Mouse (Mus musculus) midbrain, embryonic 16.5 days (tissue): ENCODE data around the gene 4933402J07Rik. TPM values are rescaled to one million over a fixed set of nuclear protein-coding genes. Genes with fewer than 3 reads are reported as not detected.

Source experiments
- polyA plus RNA-seq: library from polyadenylated mRNA; unstranded; fragments of >200 nt; fragmentation: Nextera tagmentation; extraction: Ambion mirVana; gene quantifications from 2 replicates; pipeline ENCODE4 v1.2.1, GENCODE M21; 2015

Gene 4933402J07Rik
- polyA plus RNA-seq, 1 experiment from 2014 or later: not detected

Other genes starting within 250 kb of the 4933402J07Rik start
- gene Cbln1, start 91.2 kb upstream of the 4933402J07Rik start, polyA plus RNA-seq: 16.7 and 19.9 TPM in 2 replicates